Mouse (Mus musculus): ENCODE results near the gene Serpinb5.

DNA sequence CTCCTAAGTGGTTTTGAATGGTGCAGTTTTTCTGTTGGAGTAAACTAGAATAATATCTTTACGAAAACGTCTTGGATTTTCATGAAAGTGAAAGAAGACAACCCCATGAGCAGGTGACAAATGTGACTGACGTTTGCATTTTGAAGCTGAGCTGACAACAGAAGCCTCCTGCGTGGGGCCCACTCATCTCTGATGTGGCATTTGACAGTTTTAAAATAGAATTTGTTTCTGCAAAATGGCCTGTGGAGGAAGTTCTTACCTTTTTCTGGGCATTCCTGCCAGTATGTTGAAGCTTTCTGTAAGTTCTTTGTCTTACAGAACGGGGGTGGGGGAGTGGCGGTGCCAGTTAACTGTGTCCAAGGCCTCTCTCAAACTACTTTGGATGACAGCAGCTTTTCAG lies 5.8 kb downstream of the Serpinb5 start:
- TF ChIP-seq ZNF384 (IDR thresholded peaks at IDR 0.05; ENCODE audit: low read depth, low read length) (no peak), HCFC1 (IDR thresholded peaks at IDR 0.05; ENCODE audit: borderline replicate concordance, insufficient read depth, low read length) (no peak), ZC3H11A (IDR thresholded peaks at IDR 0.05; ENCODE audit: borderline replicate concordance, low read depth, low read length) (no peak), CHD2 (IDR thresholded peaks at IDR 0.05; ENCODE audit: low read depth, low read length) (no peak)

All from ES-E14 (cell line).